Mouse (Mus musculus) urinary bladder, postnatal 4 days (tissue): Measurements from ENCODE around the gene Lyrm4.

Experiments
- DNase-seq, 2 experiments: peaks; one replicate each; pipeline ENCODE4 v3.0.0; 2021 to 2022; ENCODE audit warnings: low spot score in 2 of 2

Gene Lyrm4

DNA sequence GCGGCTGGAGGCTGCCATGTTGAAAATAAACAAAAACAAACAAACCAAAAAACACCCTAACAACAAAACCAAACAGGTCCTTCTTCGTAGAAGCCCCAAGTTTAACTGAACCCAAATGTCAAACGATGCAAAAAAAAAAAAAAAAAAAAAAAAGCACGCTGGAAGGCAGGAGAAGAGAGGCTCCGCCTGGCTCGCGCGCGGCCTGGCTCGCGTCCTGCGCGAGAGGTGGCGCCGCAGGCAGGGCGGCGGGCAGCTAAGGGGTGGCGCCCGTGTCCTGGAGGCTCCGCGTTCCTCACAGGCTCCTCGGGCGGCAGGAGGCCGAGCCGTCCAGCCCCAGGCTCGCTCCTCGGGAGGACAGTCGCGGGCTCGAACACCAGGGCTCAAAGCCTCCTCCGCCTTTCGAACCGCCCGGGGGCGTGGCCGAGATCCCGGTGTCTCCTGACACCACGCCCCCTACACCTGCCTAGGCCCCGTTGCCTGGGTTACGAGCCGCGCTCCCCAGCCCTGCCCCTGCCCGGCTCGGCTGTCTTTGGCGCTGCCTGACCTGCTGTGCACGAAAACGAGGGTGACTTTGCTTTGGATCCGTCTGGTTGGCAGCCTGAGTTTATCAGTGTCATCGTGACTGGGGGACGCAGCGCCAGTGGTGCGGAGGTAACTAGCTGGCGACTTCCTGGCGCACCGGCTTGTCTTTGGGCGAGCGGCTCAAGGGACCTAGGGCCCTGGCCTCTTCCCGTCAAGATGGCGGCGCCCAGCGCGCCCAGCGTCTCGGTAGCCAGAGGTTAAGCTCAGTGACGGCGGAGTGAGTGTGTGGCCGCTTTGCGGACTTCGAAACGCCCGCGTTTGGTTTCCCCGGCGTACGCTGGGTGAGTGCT lies at the start of gene Lyrm4, which contains the start of gene Fars2:
Gene Lyrm4 (minus strand): TSS at position 384 of the 872 bp plus-strand sequence.
Gene Fars2 (plus strand): TSS at position 270 of the 872 bp plus-strand sequence.
- DNase-seq, result peak; percentile 95 to 96

DNA sequence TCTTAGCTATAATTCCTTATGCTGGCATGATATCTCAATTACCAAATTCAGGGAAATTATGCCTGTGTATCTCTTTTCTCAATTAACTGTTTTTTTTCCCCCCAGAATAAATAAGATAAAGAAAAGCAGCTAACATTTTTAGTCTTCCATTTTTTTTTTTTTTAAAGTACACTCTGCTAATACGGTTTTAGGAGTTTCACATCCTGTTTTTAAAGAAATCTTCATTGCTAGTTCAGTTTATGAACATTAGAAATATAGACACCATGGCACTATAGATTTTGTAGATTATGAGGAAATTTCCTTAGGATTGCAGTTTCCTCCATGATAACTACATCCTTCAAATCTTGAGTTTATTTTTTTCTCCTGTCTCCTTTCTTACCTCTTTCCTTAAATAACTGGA lies 46.6 kb upstream of the Lyrm4 start:
- no peak for DNase-seq

DNA sequence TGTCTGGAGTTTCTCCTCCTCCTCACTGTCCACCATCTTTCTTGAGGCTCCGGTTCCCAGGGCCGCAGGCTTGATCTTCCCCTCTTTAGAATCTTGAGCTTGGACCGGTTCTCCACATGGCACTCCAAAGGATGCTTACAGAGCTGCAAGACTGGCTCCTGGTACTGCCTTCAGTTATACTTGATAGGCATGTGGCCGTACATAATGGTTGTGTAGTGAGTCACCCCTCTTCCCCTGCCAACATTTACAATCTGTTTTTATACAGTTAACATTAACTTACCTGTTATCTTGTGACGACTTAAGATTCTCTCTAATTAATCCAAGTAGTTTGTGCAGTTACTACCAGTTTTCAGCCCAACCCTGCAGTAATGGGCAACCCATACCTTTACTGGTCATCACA lies 46.1 kb upstream of the Lyrm4 start:
- DNase-seq, result no peak

DNA sequence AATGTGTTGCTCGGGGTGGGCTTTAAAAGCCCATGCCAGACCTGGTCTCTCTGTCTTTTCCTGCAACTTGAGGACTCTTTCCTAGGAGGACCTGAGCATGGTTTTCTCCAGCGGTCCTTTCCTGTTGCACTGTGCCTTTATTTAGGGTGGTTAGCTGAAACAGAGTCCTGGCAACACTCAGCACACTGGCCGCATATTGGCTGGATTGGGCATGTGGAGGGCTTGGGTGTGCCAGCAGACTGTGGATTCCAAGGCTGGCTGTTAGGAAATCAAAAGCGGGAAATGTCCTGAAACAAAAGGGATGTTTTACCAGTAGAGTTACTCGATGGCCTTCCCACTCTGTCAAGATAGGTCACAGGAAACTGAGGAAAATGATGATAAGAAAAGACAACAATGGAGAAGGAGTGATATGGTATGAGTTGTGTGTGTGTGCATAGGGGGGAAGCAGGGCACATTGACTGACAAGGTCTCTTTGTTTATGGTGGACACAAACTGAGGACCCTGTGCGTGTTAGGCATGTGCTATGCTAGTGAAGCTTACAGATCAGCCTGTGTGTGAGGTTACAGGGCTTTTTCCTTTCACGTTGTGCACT lies 39.1 kb upstream of the Lyrm4 start:
- DNase-seq, result no peak

DNA sequence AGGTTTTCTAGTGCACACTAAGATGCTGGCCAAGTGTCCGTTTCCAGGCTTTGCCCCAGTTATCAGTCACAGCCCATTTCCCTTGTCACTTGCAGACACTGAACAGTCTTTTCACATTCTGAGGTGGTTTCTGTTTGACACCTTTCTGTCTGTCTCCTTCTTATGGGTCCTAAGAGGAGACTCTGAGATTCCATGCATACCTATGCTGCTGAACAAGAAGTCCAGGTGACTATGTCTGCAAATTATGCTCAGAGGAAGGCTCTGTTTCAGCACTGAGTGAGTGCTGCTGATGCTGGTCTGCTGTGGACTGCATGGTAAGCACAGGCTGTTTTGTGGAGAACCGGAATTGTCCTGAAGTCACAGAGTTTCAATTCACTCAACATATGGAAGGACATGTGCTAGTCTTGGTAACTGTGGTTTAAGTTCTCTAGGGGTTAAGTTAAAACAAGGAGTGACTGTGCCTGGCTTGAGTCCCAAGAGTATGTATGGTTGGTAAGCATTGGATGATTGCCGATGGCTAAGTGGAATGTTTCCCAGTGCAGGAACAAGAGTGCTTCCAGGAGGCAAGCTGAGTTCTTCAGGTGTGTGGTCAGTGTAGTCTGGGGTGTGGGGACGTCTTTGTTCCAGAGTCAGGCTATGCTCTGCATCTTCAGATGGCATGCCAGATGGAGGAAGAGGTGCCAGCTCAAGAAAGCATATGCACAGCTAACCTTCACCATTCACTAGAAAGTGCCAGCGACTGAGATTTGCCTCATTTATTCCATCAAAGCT lies 35.6 kb upstream of the Lyrm4 start:
- DNase-seq, result no peak

DNA sequence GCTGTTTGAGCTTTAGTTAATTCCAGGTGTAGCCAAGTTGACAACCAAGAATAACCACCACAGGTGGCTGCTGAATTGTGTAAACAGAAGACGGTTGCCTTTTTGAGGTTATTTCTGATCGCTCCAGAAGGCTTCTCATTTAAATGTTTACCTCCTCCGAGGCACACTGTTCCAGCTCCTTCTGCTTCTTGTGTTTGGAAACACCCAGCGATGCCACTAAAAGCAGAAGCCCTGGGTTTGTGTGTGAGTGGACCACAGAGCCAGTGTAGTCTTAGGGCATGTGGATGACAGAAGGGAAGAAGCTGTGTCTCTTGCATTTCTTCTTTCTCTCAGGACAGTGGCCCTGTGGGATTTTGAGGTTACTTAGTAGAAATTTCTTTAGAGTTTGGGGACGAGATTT lies 32.9 kb upstream of the Lyrm4 start:
- no peak for DNase-seq

DNA sequence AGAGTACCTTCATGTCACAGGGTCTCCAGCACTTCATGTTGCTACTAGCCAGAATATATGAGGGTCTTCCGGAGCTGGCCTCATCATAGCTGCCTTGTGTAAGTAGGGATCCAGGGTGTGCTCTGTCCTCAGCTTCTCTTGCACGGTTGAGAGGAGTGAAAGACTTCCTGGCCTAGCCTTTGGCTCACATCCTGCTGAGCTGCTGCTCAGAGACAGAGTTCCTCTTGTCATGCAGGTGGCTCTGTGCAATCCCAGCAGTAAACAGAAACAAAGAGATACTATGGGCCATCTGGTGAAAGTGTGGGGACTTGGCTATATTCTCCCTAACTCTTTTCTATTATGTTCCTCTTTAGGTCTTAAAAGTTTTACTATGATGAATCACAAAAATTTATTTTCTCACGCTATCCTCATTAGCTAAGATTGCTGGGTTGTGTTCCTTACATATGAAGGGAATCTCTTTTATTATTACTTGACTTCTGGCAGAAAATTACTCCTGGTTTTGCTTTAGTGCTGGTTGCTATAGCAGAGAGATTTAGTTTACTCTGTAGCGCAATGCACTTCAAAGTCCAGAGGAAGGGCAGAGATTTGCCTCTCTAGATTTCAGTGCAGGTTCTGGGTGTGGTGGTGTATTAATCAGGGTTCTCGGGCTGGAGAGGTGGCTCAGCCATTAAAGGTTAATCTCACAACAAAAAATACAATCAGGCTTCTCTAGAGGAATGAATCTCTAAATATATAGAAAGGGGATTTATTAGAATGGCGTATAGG lies 32.0 kb upstream of the Lyrm4 start:
- no peak for DNase-seq

DNA sequence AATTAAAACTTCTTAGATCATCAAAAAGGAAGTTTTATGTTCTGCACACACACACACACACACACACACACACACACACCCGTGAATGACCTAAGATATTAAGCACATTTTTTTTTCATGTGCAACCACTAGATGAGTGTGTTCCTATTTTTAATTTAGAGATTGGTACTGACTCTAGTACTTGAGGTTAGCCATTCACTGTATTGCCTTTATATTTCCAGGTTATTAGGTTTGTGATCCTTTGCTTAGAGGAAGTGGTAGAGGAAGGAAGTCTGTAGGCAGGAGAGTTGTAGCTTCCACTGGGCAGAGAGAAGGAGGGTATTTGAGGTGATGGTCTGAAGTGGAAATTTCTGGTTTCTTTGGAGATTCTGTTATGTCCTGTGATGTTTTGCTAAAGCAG lies 28.3 kb upstream of the Lyrm4 start:
- no peak for DNase-seq

DNA sequence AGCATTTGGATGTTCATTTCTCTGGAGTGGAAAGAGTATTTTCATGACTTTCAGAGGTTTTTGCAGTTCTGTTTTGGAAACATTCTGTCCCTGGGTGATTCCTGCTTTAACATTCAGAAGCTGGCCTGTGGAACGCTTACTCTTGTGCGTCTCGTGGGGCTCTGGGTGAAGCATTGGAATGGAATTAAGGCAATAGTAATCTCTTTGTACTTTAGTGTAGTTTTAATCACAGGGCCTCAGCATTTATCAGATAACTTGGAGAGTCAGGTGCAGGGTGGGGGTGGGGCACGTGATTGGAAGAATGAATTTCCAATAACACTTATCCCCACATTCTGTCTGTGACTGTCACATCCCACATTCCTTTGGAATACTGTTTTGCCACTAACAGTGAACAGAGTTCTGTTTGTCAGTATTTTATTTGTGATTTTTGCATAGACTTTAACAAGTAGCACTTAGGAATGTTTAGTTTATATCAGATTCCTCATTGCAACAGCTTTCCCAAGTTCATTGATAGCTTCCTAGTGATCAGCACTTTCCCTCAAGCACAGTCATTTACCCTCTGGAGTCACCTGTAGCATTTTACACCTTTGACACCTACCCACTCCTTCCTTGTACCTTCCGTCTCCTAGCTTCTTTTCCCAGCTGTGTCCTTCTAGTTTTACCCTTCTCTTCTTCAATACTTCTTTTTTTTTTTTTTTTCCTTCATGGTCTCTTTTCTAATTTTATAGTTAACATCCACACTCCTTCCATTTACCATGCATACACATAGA lies 23.1 kb upstream of the Lyrm4 start:
- DNase-seq, result no peak

DNA sequence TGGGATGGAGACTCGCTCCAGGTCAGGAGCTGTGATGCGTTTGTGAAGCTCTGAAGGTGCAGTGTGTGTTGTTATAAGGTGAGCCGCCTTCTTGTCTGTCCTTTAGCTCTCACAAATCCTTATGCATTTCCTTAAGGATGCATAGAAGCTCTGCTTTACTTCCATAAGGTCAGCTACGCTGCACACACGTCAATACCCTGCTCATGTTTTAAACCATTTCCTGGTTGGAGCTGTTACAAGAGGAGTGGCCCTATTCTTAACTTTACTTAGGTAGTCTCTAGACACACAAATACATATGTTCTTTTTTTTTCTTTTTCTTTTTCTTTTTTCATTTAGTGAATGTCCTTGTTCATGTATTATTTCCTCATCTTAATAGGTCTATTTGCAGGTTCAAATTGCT lies 22.4 kb upstream of the Lyrm4 start:
- no peak for DNase-seq

DNA sequence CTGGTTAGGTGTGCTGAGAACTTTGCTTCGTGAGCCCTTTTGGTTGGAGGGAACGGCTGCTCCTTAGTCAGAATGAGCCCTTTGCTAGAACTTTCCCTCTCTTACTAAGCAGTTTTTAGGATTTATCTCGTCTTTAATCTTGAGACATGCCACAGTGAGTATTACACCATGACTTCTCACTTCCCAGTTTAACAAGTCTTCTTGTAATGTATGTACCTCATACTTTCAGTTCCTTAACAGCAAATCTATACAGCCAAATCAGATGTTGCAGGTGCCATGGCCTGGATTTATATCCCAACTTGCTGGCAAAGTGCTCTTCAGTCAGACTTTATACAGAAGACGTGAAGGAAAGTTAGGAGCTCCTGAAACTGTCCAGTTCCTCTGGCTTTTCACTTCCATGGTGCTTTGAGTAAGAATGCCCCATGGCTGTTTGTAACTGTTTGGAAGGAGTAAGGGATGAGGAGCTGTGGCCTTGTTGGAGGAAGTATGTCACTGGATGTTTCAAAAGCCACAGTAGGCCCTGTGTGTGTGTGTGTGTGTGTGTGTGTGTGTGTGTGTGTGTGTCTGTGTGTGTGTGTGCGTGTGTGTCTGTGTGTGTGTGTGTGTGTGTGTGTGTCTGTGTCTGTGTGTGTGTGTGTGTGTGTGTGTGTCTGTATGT lies 14.8 kb upstream of the Lyrm4 start:
- no peak for DNase-seq

DNA sequence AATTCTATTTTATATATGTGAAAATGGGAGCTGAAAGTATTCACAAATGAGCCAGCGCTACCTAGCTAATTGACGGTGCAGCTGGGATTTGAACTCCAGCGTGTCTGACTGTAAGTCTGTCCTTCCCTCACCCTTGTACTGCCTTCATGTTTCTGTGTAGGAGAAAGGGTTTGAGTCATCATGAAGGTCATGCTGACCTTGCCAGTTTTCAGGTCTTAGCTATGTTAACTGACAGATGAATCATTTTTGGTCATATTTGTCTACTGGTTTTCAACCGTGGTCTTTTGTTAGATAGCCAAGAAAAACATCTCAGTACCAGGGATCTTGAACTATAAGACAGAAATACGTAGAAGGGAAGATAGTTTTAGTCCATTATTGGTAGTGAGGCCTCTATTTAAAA lies 14.1 kb upstream of the Lyrm4 start:
- DNase-seq, result no peak

DNA sequence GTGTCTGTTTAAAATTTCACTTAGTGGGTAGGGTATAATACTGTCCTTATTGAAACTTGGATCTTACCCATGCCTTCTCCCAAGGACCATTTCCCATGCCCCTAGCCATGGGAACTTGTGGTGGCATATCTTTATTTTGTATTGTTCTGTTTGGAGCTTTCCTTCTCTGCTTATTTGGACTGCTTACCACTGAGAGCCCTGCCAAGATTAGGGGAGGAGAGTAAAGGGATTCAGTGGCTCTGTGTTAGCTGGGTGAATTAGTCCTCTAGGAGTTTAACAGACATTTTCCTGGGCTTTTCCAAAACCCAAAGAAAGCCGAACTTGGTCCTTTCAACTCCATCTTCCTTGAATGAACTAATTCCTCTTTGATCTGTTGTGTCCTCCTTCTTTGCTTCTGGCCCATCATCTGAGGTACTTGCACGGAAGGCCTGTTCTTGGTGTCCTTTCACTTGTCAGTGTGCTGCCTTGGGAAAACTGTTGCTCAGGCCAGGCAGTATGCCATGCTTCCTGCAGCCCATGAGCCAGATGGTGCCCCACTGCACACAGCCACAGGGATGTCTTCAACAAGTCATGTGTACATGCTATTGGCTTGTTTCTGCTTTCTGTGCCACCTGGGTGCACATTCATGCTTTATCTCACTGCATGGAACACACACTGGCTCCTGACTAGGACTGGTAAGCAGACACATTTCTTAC lies 12.2 kb upstream of the Lyrm4 start:
- no peak for DNase-seq

DNA sequence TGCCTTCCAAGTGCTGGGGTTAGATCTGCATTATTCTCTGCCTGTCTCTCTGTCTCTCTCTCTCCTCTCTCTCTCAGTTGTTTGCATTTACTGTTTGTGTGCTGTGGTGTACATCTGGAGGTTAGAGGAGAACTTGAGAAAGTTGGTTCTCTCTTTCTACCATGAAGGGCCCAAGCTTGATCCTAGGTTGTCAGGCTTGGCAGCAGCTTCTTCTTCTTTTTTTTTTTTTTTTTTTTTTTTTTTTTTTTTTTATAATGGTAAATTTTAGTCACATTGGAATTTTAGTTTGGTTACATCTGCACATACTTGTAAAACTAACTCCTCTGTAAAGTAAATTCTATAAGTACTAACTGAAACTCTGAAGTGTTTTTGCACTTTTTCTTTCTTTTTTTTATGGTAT lies 3.3 kb upstream of the Lyrm4 start:
- no peak for DNase-seq

DNA sequence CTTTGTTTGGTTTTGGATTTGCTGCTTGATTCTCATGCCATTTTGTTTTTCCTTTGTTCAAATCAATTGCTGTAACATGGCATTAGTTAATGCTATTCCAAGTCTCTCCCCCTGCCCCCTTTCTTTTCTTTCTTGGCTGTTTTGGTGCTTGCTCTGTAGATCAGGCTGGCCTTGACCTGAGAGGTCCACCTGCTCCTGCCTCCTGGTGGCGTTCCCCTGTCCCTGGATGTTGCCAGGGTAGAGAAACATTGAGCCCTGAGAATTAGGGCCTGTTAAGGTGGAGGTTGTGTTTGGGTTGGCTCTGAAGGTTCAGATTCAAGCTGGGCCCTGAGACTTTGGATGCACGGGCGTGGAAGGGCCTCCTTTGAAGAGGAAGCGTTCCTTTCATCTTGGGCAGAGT lies 2.4 kb upstream of the Lyrm4 start:
- no peak for DNase-seq

DNA sequence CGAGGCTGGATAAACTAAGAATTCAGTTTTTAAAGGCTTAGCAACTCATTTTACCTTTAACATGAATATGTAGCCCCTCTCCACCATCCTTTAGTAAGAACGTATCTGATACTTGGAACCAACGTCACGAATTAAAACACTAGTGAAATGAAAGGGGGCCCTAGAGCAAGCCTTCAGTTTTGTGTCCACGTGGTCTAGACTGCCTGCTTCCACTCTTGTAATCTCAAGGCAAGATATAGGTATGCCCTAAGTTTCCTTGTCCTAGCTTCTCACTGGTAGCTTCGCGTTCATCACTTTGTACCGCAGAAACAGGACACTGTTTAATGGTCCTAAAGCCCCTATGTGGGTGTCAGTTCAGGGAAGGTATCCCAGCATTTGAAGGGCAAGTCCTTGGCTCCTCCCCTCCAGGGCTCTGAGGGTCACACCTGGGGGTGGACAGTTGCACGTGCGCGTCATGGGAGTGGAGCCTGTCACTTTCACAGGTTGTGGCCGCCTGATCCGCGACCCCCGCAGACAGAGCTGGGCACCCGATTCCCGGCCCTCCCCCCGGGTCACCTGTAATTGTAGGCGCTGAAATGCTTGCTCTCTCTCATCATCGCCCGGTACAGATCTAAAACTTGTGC lies 695 bp downstream of the Lyrm4 start:
- DNase-seq, result peak in 1 of 2 experiments; percentile 22

DNA sequence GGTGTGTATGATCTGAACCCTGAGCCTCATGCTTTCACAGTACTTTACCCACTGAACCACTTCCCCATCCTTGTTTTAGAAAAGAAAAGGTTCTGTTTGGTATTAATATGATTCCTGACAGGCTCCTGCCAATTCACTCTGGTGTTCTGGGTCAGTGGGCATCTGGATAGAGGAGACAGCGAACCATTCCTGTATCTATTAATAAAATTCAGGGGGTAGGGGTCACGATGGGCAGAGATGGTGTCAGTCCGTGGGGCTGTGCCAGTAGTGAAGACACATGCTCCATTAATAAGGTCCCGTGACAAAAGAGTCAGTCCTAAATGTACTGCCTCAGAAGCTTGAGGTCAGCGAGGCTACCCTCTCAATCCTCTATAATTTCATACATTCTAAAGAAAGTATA lies 4.1 kb downstream of the Lyrm4 start:
- no peak for DNase-seq

DNA sequence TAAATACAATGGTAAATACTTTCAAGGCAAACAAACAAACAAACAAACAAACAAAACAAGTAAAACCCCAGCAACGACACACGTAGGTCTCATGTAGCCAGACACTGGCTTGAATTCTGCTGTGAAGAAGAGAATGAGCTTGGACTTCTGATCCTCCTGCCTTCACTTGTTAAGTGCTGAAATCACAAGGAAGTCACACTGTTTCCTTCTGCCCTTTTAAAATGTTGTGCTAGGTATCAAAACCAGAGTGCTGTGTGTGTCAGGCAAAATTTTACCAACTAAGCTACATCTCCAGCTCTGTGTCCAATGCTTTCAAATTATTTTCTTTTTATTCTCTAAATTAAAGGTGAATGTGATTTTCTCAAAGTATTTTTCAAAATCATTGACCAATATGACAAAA lies 6.0 kb downstream of the Lyrm4 start:
- no peak for DNase-seq

DNA sequence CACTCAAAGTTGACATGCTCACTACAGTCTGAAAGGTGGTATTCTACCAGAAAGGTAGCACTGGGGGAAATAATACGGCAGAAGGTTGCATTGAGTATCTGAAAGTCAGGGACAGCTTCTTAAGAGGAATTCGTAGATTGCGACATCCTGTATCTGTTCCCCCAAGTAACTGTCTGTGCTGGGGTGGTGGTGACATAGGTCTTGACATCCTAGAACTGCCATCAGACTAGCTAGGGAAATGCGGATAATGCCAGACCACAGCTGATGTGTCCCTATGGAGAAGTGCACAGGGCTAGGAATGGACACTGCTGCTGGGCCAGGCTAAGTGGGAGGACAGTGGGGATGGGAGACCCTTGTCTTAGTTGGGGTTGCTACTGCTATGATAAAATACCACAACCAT lies 8.8 kb downstream of the Lyrm4 start:
- DNase-seq, result no peak

DNA sequence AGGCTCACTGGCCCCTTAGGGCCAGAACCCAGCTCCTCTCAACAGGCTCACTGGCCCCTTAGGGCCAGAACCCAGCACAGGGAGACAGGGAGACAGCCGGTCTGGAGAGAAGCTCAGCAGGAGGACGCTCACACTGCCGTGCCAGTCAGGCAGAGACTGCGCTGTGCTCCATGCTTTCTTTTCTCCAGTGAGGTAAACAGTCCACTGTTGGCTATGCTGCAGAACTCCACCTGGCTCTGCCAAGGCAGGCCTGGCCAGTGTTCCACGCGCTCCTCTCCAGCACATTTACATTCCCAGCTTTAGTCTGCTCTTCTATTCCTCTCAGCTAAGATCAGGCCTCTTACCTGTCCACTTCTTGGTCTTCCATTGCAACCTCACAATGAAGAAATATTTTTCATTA lies 11.7 kb downstream of the Lyrm4 start:
- DNase-seq, result no peak
